Mouse (Mus musculus) gastrocnemius, postnatal 10 days (tissue): Measurements from ENCODE around the gene Irx2. TPM values are rescaled to one million over a fixed set of nuclear protein-coding genes. Genes with fewer than 3 reads are reported as not detected.

Experiments used
- DNase-seq: peaks from one replicate; pipeline ENCODE4 v3.0.0; 2021; ENCODE audit warnings: mixed read lengths
- long read RNA-seq, 2 experiments: library from polyadenylated mRNA; stranded (forward); transcript quantifications; one replicate each; pipeline ENCODE4 v2.0.0; 2021
- total RNA-seq, 2 experiments: library from RNA; stranded (reverse); gene quantifications; 2 replicates each; pipeline ENCODE4 v1.2.3; 2021

The Irx2 gene
- total RNA-seq, result under 1 TPM in 1 of 2 experiments, not detected in 1; 0.18 TPM
- long read RNA-seq, experiment 1, result 0 reads
- long read RNA-seq, experiment 2, result 0 reads

GRCm38 (mm10) chr13:72628462-72628916 lies at the start of gene Irx2:
Gene Irx2, plus strand, starts transcription at chr13:72628820.
- DNase-seq, result peak; percentile 52

- no peak for DNase-seq
These were observed 47.3 kb upstream of the Irx2 start for GRCm38 (mm10) chr13:72581276-72581675.

GRCm38 (mm10) chr13:72592526-72592925 lies 36.1 kb upstream of the Irx2 start:
- no peak for DNase-seq

- DNase-seq, result no peak
These were observed 35.3 kb upstream of the Irx2 start for GRCm38 (mm10) chr13:72593310-72593709.

- no peak for DNase-seq
These were observed 34.9 kb upstream of the Irx2 start for GRCm38 (mm10) chr13:72593710-72594111.

GRCm38 (mm10) chr13:72599254-72599653 lies 29.4 kb upstream of the Irx2 start:
- no peak for DNase-seq

GRCm38 (mm10) chr13:72608706-72609105 lies 19.9 kb upstream of the Irx2 start:
- no peak for DNase-seq

- DNase-seq, result no peak
These were observed 18.3 kb upstream of the Irx2 start for GRCm38 (mm10) chr13:72610277-72610676.

- DNase-seq, result peak; percentile 27
These were observed 4.4 kb upstream of the Irx2 start for GRCm38 (mm10) chr13:72623926-72624846.

- DNase-seq, result no peak
These were observed 3.8 kb upstream of the Irx2 start for GRCm38 (mm10) chr13:72624847-72625170.

- no peak for DNase-seq
These were observed 3.2 kb upstream of the Irx2 start for GRCm38 (mm10) chr13:72625236-72625950.

GRCm38 (mm10) chr13:72627391-72628321 lies 964 bp upstream of the Irx2 start:
- DNase-seq, result no peak

- no peak for DNase-seq
These were observed 463 bp downstream of the Irx2 start for GRCm38 (mm10) chr13:72628935-72629631.

GRCm38 (mm10) chr13:72629806-72630205 lies 1.2 kb downstream of the Irx2 start:
- DNase-seq, result no peak

- DNase-seq, result no peak
These were observed 2.1 kb downstream of the Irx2 start for GRCm38 (mm10) chr13:72630501-72631372.

GRCm38 (mm10) chr13:72631373-72632021 lies 2.9 kb downstream of the Irx2 start:
- no peak for DNase-seq

- no peak for DNase-seq
These were observed 3.7 kb downstream of the Irx2 start for GRCm38 (mm10) chr13:72632361-72632760.

GRCm38 (mm10) chr13:72633097-72633496 lies 4.5 kb downstream of the Irx2 start:
- no peak for DNase-seq

- DNase-seq, result no peak
These were observed 6.2 kb downstream of the Irx2 start for GRCm38 (mm10) chr13:72634752-72635315.
